Mouse (Mus musculus): ENCODE data around the gene Msl2.

Gene Msl2

GRCm38 (mm10) chr9:101073987-101074331 is at the start of gene Msl2:
TSS of gene Msl2 (plus strand) at chr9:101074101.
- DNase-seq (ENCODE audit: low spot score in 2 of 2), result no peak

GRCm38 (mm10) chr9:101033761-101034447 is 40.0 kb upstream of the Msl2 start:
- DNase-seq (ENCODE audit: low spot score in 2 of 2), result no peak

GRCm38 (mm10) chr9:101034448-101035098 is 39.3 kb upstream of the Msl2 start, which contains the start of gene Pccb:
TSS of gene Pccb (minus strand) at chr9:101034898.
- peak; percentile 98 for DNase-seq (ENCODE audit: low spot score in 2 of 2)

GRCm38 (mm10) chr9:101035836-101036596 is 37.9 kb upstream of the Msl2 start:
- no peak for DNase-seq (ENCODE audit: low spot score in 2 of 2)

DNA sequence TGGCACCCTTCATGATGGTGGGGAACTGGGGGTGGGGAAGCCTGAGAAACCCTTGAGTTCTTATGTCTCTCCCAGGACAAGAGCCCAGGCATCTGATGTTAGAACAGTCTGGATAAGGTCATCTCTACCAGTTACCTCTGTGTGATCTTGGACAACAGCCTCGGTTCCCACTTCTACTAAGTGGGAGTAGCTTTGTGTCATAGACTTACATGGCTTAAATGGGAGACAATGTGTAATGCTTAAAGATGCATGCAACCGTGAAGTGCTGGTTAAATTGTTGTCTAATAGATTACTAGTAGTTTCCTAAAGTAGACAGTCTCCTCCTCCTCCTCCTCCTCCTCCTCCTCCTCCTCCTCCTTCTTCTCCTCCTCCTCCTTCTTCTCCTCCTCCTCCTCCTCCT is 37.0 kb upstream of the Msl2 start:
- DNase-seq (ENCODE audit: low spot score in 2 of 2), result no peak

- no peak for DNase-seq (ENCODE audit: low spot score in 2 of 2)
These were observed 36.5 kb upstream of the Msl2 start for GRCm38 (mm10) chr9:101037396-101037795.

DNA sequence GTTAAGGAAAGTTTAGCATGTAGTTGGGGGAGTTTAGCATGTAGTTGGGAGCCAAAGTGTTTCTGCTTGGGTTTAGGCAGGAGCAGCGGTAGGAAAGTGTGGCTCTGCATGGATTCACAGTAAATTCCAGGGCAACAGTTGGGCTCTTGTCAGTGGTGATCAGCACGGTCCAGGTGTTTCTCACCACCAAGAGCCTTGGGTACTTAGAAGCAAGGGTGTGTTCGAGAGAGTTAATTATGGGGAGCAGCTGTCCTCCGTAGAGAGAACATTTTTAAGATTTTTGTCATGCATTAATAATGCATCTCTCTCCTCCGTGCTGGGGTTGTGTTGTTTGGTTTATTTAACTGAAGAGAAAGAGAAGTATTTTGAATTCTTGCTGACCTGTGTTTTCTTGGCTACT is 35.3 kb upstream of the Msl2 start:
- no peak for DNase-seq (ENCODE audit: low spot score in 2 of 2)

DNA sequence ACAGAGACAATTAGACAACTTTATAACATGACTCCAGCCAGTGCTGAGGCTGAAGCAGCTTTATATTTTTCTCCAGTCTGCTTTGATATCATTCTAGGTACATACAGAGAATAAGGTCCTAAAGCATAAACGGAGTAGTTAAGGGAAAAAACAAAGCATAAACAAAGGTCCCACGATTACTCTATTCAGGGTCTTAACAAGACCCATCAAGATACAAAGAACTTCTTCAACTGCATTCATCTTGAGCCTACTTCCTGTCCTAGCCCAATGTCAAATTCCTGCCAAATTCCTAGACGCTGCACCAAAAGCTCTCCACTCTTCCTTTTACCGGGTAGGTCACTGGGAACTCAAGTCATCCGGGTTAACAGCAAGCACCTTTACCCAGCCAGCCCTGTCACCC is 32.4 kb upstream of the Msl2 start:
- no peak for DNase-seq (ENCODE audit: low spot score in 2 of 2)

DNA sequence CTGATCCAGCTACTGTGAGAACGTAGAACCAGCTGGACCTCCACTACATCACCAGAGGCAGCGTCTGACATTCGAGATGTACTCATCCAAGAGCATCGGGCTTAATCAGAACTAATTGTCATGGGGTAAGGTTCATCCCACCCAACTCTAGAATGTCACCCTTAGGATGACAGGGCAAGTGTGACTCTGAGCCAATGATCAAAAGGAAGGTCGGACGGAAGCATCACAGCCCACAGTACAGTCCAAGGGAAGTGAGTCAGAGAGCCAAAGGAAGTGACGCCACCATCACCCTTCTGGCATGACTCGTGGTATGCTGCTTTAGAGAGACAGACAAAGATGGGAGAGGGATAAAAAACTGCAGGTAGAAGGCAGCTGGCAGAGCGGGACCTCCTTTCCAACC is 31.7 kb upstream of the Msl2 start:
- DNase-seq (ENCODE audit: low spot score in 2 of 2), result no peak

DNA sequence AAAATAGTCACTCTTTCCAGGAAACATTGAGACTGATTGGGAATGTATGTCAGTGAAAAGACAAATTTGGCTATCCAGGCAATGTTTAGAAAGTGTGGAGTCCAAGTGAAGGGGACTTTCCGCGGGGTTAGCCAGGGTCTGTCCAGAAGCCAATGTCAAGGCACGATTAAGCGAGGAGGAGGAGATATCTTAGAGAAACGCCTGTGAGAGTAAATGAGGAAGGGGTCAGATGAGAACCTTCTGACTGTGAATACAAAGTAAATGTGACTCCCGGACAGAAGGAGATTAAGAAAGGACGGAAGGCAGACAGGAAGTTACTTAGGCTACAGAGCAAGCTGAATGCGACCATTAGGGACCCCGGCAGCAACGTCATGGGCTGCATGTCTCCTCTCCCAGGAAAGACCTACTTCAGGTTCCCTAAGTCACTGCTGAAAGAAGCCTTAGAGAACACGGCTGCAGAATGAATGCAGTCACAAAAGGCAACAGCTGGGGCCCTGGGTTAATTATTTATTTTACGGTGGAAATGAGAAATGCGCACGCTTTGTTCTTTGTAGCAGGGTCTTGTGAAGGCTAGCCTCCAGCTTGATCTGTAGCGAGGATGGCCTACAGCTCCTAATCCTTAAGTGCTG is 28.1 kb upstream of the Msl2 start:
- DNase-seq (ENCODE audit: low spot score in 2 of 2), result no peak

DNA sequence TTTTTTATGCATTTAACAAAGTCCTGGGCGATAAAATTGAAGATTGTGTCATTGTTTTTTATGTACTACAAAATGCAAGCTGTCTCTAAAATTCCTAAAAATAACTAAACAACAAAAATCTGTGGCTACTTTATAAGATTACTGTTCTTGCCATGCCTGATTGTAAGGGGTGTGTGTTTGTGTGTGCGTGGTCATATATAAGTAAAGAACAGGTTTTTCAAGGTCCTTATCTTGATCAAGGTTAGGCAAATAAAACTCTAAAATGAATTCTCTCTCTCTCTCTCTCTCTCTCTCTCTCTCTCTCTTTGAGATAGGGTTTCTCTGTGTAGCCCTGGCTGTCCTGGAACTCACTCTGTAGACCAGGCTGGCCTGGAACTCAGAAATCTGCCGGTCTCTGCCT is 21.9 kb upstream of the Msl2 start:
- no peak for DNase-seq (ENCODE audit: low spot score in 2 of 2)

- no peak for DNase-seq (ENCODE audit: low spot score in 2 of 2)
These were observed 21.2 kb upstream of the Msl2 start for GRCm38 (mm10) chr9:101052691-101053090.

- no peak for DNase-seq (ENCODE audit: low spot score in 2 of 2)
These were observed 20.6 kb upstream of the Msl2 start for GRCm38 (mm10) chr9:101053279-101053678.

GRCm38 (mm10) chr9:101057156-101057555 is 16.7 kb upstream of the Msl2 start:
- no peak for DNase-seq (ENCODE audit: low spot score in 2 of 2)

- DNase-seq (ENCODE audit: low spot score in 2 of 2), result no peak
These were observed 12.9 kb upstream of the Msl2 start for GRCm38 (mm10) chr9:101061035-101061434.

DNA sequence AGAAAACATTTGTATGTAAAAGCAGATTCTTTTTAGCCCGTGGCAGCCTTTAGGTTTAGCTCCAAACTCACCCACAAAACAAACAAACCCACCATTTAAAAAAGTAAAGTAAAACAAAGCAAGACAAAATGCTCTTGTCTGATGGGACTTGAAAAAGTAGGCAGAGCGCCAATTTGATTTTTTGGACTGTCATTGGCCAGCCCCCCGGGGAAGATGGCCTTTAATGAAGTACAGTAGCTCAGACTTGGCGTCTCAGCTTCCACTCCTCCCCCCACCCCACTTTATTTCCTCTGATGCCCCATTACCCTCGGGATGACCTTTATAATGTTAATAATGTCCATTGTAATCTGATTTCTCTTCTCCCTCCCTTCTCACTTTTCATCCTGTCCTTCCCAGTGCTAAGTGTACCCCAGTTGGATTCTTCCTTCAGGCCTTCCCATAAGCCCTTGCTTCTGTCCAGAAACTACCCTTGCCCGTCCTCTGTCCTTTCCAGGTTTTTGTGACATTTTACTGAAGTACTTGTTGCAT is 11.6 kb upstream of the Msl2 start:
- DNase-seq (ENCODE audit: low spot score in 2 of 2), result no peak

DNA sequence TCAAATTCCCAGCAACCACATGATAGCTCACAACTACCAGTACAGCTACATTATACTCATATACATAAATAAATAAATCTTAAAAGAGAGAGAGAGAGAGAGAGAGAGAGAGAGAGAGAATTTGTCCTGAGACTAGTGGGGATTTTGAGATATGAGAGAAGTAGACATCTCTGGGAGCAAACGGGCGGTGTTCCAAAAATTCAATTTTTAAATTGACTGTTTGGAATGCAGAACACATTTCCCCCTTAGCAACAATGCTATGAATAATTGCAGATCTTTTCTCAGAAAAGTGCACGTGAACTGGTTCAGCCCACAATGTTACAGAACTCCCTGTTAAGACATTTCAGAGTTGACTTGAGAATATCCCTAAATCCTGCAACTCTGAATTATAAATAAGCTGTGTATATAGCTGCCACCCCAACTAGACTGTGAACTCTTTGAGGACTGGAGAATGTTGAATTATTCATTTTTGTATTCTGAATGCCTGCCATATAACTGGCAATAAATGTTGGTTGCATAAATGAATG is 8.8 kb upstream of the Msl2 start:
- peak in 1 of 2 experiments; percentile 53 for DNase-seq (ENCODE audit: low spot score in 2 of 2)

DNA sequence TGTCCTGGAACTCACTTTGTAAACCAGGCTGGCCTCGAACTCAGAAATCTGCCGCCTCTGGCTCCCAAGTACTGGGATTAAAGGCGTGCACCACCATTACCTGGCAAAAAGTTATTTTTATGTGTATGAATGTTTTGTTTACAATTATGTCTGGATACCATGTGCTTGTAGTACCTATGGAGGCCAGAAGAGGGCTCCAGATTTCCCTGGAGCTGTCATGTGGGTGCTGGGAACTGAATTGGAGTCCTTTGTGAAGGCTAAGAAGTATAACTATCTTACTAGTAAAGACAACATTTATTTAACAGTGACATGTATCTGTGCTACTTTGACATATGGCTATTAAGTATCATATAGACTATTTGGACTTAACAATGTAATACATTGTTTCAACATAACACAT is 4.1 kb upstream of the Msl2 start:
- no peak for DNase-seq (ENCODE audit: low spot score in 2 of 2)

DNA sequence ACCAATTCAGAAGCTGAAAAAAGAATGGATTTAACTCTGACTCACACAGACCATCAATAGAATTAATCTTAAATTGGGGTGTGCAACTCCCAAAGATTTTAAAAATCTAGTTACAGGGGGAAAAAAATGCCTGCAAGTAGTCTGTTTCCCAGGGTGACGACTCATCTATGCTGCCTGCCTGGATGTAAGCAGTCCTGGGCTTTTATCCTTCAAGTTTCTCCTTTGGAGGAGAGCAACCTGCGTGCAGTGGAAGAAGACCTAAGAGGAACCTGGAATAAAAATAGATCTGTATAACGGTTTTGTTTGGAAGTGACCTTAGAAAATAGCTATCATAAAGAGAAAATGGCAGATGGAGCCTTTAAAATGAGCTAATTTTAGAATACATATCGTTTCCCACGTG is 1.4 kb upstream of the Msl2 start:
- no peak for DNase-seq (ENCODE audit: low spot score in 2 of 2)

DNA sequence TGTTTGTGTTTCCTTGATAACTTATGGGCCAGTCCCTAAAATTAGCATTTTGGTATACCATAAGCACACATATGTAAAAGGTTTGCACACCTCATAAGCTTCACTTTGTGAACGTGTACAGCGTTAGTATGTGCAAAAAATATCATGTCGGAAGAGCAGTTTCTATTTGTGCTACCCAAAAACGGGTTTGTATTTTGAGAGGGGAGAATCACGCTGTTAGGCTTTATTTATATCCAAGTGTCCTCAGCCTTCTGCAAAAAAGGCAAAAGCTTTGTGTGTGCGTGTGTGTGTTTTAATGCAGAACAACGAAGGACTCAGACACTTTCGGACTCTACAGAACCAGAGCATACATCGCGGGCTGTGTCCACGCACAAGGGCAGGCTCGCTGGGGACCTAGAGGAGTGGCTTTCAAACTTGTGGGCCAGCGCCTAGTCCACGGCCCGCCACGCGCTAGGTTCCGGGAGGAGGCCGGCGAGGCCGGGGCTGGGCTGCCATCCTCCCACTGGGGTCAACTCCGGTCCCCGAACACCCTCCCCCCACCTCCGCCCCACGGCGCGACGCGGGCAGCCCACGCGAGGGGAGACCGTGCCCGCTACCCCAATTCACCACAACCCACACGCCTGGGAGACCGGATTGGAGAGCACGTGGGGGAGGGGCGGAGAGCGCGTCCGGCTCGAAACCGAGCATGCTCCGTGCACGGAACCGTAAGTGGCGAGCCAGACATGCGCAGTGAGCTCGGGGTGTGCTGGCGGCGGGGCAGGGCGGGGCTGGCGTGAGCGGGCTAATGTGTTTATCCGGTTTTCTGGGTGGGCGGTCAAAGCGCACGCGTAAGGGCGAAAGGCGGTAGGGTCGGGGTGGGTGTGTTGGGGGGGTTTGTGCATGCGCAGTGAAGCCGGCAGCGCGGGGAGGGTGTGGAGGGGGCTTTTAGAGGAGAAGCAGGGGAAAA is 587 bp upstream of the Msl2 start:
- peak; percentile 99 to 100 for DNase-seq (ENCODE audit: low spot score in 2 of 2)
